Mouse (Mus musculus) hindbrain, postnatal 0 days (tissue): Measurements from ENCODE around the gene Slc1a2. TPM values are rescaled to one million over a fixed set of nuclear protein-coding genes. Genes with fewer than 3 reads are reported as not detected.
A peak's percentile ranks its signal among the peaks of the same experiment; 100 is the strongest.

Experiments used
- ATAC-seq: fragments of 200-750 bp; cut with Nextera tagmentation; 2 replicates; pipeline ENCODE4 v1.8.0; 2017; ENCODE audit warnings: mild to moderate bottlenecking, moderate TSS enrichment, moderate library complexity
- DNase-seq: peaks from one replicate; pipeline ENCODE4 v3.0.0-alpha.2; 2015; ENCODE audit warnings: low spot score
- H3K27ac ChIP-seq: fragments of 300-500 bp; sonication (generic); 2 replicates; pipeline ENCODE4 v1.5.1; 2014; ENCODE audit warnings: mild to moderate bottlenecking
- H3K27me3 ChIP-seq: fragments of 300-500 bp; sonication (generic); 2 replicates; pipeline ENCODE4 v1.6.1; 2014; ENCODE audit warnings: low read length, mixed read lengths; ENCODE audit not compliant: insufficient read depth
- H3K36me3 ChIP-seq: fragments of 300-500 bp; sonication (generic); 2 replicates; pipeline ENCODE4 v1.6.1; 2014; ENCODE audit warnings: low read length, mixed read lengths; ENCODE audit not compliant: insufficient read depth
- H3K4me1 ChIP-seq: fragments of 300-500 bp; sonication (generic); 2 replicates; pipeline ENCODE4 v1.6.1; 2014; ENCODE audit warnings: antibody characterized with exemption, low read length, mixed read lengths; ENCODE audit not compliant: insufficient read depth
- H3K4me2 ChIP-seq: fragments of 300-500 bp; sonication (generic); 2 replicates; pipeline ENCODE4 v1.6.1; 2014; ENCODE audit warnings: low read depth, mild to moderate bottlenecking, low read length, moderate library complexity, mixed read lengths
- H3K4me3 ChIP-seq: fragments of 300-500 bp; sonication (generic); 2 replicates; pipeline ENCODE4 v1.5.1; 2014; ENCODE audit warnings: low read length
- H3K9ac ChIP-seq: fragments of 300-500 bp; sonication (generic); replicated peaks from 2 replicates; pipeline ENCODE4 v1.6.1; 2014; ENCODE audit warnings: mild to moderate bottlenecking, low read length, moderate library complexity, mixed read lengths
- H3K9me3 ChIP-seq: fragments of 300-500 bp; sonication (generic); 2 replicates; pipeline ENCODE4 v1.6.1; 2016; ENCODE audit warnings: low read length, mixed read lengths
- CTCF ChIP-seq: IDR thresholded peaks from 2 replicates; pipeline ENCODE4 v1.5.1; 2016; ENCODE audit warnings: antibody characterized with exemption, control low read depth, low read depth
- WGBS: fragments of 180-500 bp; shearing (Covaris S2); extraction: QIAGEN DNeasy Blood & Tissue Kit; methylation state at CpG from one replicate; pipeline ENCODE4 v1.1.7; 2014; 5-methylcytosine and 5-hydroxymethylcytosine counted together
- polyA plus RNA-seq: library from polyadenylated mRNA; unstranded; fragments of >200 nt; fragmentation: Nextera tagmentation; extraction: Ambion mirVana; gene quantifications from 2 replicates; pipeline ENCODE4 v1.2.1, GENCODE M21; 2015
- total RNA-seq: library from RNA; depleted of rRNA; stranded (reverse); fragments of >200 nt; gene quantifications from 2 replicates; pipeline ENCODE4 v1.2.3, GENCODE M21; 2014

Gene Slc1a2
- total and polyA plus RNA-seq, 2 experiments from 2014 or later = 21.9 to 130 TPM

DNA sequence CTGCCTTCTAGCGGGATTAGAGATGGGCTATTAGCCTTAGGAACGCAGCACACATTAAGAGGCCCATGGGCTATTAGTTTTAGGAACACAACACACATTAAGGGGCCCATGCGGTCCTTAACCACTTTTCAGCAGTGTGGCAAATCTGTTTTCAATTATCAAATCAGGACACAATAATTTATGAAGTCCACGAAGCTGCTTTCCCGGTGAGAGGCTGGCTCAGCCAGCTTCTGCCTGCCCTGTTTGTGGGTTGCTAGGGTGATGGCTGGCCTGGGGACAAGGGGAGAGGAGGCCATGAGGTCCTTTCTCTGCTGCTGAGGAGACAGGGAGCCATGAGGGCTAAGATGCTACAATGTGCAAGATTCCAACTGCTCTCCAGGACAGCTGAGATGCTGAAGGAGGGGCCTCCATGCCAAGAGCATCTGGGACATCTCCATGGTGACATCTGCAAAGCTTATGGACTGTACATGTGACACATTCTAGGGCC is 161.8 kb downstream of the Slc1a2 start:
- no peak overlapping the region for H3K9ac ChIP-seq
- no peak for TF ChIP-seq CTCF
- peak; percentile 65 for DNase-seq
- peak; percentile 95 for ATAC-seq
- no peaks in the 10 kb centered on the region for H3K36me3 ChIP-seq
- H3K9me3 ChIP-seq = no peaks in the 10 kb centered on the region
- WGBS = 23% methylated on average over 5 of the region's 5 CpGs
- H3K4me3 ChIP-seq = no peak overlapping the region
- peak overlapping the region; percentile 36; the same call in 1 of the 2 replicates for H3K27ac ChIP-seq
- H3K27me3 ChIP-seq = no peaks in the 10 kb centered on the region
- H3K4me2 ChIP-seq = no peak overlapping the region
- H3K4me1 ChIP-seq = peaks cover 11% of the 10 kb centered on the region; the same call in 1 of the 2 replicates

DNA sequence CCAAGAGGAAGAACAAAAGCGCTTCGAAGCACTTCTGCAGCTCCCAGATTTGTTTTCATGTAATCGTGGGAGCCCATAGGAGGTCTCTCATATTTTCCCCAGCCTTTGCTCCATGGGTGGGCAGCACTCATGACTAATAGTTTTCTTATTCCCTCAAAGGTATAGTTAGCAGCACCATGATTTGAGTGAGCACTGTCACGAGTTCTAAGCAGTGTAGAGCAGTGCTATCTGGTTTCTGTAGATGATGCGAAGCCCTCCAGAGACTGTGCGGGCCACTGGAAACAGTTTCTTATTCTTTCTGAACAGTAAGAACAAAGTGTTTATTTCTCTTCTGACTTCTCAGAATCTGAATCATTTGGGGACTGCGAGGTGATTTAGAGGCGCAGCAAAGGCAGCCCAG is 162.3 kb downstream of the Slc1a2 start:
- Histone ChIP-seq H3K27ac (peak overlapping the region; percentile 36; the same call in 1 of the 2 replicates), H3K9me3 (no peaks in the 10 kb centered on the region), H3K4me3 (no peak overlapping the region), H3K36me3 (no peaks in the 10 kb centered on the region), H3K4me2 (no peak overlapping the region), H3K9ac (no peak overlapping the region), H3K27me3 (no peaks in the 10 kb centered on the region), H3K4me1 (peaks cover 11% of the 10 kb centered on the region; the same call in 1 of the 2 replicates)
- WGBS = 62% methylated on average over 8 of the region's 8 CpGs
- no peak for TF ChIP-seq CTCF
- DNase-seq (no peak), ATAC-seq (peak; percentile 57)

DNA sequence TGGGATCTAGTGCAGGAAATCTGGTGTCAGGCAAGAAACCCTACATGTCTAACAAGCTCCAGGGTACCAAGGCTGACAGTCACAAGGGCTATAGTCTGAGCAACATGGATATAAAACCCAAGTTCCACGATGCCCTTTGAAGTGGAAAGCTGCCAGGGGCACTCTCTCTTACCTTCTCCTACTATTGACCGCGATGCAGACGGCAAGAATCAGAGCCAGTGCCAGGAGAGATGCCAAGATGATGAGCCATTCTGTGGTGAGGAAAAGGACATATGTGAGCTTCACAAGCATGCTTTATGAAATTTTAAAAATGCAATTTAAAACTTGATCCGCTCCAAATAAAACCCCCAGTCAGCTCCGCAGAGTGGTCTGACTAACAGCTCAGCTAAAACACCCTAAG is 163.6 kb downstream of the Slc1a2 start:
- no peak overlapping the region for H3K27ac ChIP-seq
- ATAC-seq (no peak), DNase-seq (no peak)
- H3K4me3 ChIP-seq = no peak overlapping the region
- H3K9ac ChIP-seq = no peak overlapping the region
- H3K27me3 ChIP-seq = no peaks in the 10 kb centered on the region
- no peaks in the 10 kb centered on the region for H3K9me3 ChIP-seq
- 68% methylated on average over 6 of the region's 6 CpGs for WGBS
- H3K36me3 ChIP-seq = no peaks in the 10 kb centered on the region
- peaks cover 11% of the 10 kb centered on the region; the same call in 1 of the 2 replicates for H3K4me1 ChIP-seq
- no peak for TF ChIP-seq CTCF
- no peak overlapping the region for H3K4me2 ChIP-seq

GRCm38 (mm10) chr2:102825961-102826633 is 167.6 kb downstream of the Slc1a2 start:
- no peak overlapping the region for H3K27ac ChIP-seq
- ATAC-seq (no peak), DNase-seq (no peak)
- no peaks in the 10 kb centered on the region for H3K36me3 ChIP-seq
- no peaks in the 10 kb centered on the region; the same call in 1 of the 2 replicates for H3K4me1 ChIP-seq
- no peaks in the 10 kb centered on the region for H3K27me3 ChIP-seq
- H3K4me2 ChIP-seq = no peak overlapping the region
- no peak overlapping the region for H3K4me3 ChIP-seq
- TF ChIP-seq CTCF = no peak
- H3K9ac ChIP-seq = no peak overlapping the region
- no peaks in the 10 kb centered on the region for H3K9me3 ChIP-seq
- WGBS = 94% methylated on average over 9 of the region's 9 CpGs

GRCm38 (mm10) chr2:102827841-102828240 is 169.4 kb downstream of the Slc1a2 start:
- no peak overlapping the region for H3K9ac ChIP-seq
- no peak overlapping the region for H3K27ac ChIP-seq
- H3K4me2 ChIP-seq = no peak overlapping the region
- H3K9me3 ChIP-seq = no peaks in the 10 kb centered on the region
- H3K27me3 ChIP-seq = no peaks in the 10 kb centered on the region
- DNase-seq (no peak), ATAC-seq (no peak)
- no peak for TF ChIP-seq CTCF
- no peak overlapping the region for H3K4me3 ChIP-seq
- H3K36me3 ChIP-seq = no peaks in the 10 kb centered on the region
- H3K4me1 ChIP-seq = no peaks in the 10 kb centered on the region
- 69% methylated on average over 1 of the region's 1 CpGs for WGBS

GRCm38 (mm10) chr2:102828381-102828780 is 169.9 kb downstream of the Slc1a2 start:
- no peak overlapping the region for H3K27ac ChIP-seq
- DNase-seq (no peak), ATAC-seq (no peak)
- no peaks in the 10 kb centered on the region for H3K27me3 ChIP-seq
- H3K9me3 ChIP-seq = no peaks in the 10 kb centered on the region
- no peak overlapping the region for H3K9ac ChIP-seq
- TF ChIP-seq CTCF = no peak
- no peaks in the 10 kb centered on the region for H3K4me1 ChIP-seq
- no peak overlapping the region for H3K4me3 ChIP-seq
- 86% methylated on average over 7 of the region's 7 CpGs for WGBS
- H3K4me2 ChIP-seq = no peak overlapping the region
- H3K36me3 ChIP-seq = no peaks in the 10 kb centered on the region

DNA sequence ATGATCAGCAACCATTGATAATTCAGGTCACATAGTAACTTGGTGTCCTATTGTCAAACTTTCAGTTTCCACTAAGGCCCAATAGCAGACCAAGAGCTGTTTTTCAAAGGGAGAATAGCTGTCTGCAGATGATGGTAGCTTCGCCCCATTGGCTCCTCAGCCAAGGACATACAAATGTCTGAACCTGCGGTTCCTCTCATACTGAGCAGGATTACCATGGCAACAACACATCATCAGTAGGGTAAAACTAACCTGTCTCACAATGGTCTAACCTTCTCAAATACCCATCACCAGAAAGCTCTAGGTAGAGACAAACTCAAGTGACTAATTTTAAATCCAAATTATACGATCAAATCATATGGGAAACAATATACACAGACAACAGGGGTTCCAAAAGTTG is 170.7 kb downstream of the Slc1a2 start:
- H3K4me1 ChIP-seq = no peaks in the 10 kb centered on the region
- H3K9ac ChIP-seq = no peak overlapping the region
- H3K4me2 ChIP-seq = no peak overlapping the region
- ATAC-seq = peak; percentile 77
- no peak overlapping the region for H3K4me3 ChIP-seq
- no peaks in the 10 kb centered on the region for H3K9me3 ChIP-seq
- H3K36me3 ChIP-seq = no peaks in the 10 kb centered on the region
- no peak for TF ChIP-seq CTCF
- no peaks in the 10 kb centered on the region for H3K27me3 ChIP-seq
- no peak overlapping the region for H3K27ac ChIP-seq
- no peak for DNase-seq
- WGBS = 84% methylated on average over 3 of the region's 3 CpGs
